Mouse (Mus musculus) bone marrow macrophage, adult 2 months (primary cell): ENCODE measurements around the gene Rps23. TPM values are rescaled to one million over a fixed set of nuclear protein-coding genes. Genes with fewer than 3 reads are reported as not detected.

Experiments used
- H3K27ac ChIP-seq: 2 replicates; pipeline ENCODE4 v1.5.1; 2012; ENCODE audit warnings: low read depth, low read length; ENCODE audit not compliant: insufficient read depth
- H3K4me1 ChIP-seq: 2 replicates; pipeline ENCODE4 v1.6.1; 2012; ENCODE audit warnings: low read length; ENCODE audit not compliant: control insufficient read depth, insufficient read depth
- H3K4me3 ChIP-seq: 2 replicates; pipeline ENCODE4 v1.5.1; 2012; ENCODE audit warnings: mild to moderate bottlenecking, low read length, moderate library complexity; ENCODE audit not compliant: insufficient read depth
- CTCF ChIP-seq: IDR thresholded peaks from 2 replicates; pipeline ENCODE4 v1.5.1; 2012; ENCODE audit warnings: low read depth, mild to moderate bottlenecking, low read length, moderate library complexity
- POLR2A ChIP-seq: IDR thresholded peaks from 2 replicates; pipeline ENCODE4 v1.6.1; 2012; ENCODE audit warnings: mild to moderate bottlenecking, low read depth, low read length, borderline replicate concordance
- polyA plus RNA-seq: library from polyadenylated mRNA; stranded (reverse); fragments of >200 nt; gene quantifications from 2 replicates; pipeline ENCODE4 v1.2.4, GENCODE M21; 2012; ENCODE audit not compliant: missing spikeins, insufficient read depth, insufficient read length

Gene Rps23
- polyA plus RNA-seq, 1 experiment = 640 TPM

GRCm38 (mm10) chr13:90967422-90967821, 44.7 kb downstream of the Rps23 start:
- Histone ChIP-seq H3K27ac (no peak overlapping the region), H3K4me1 (no peaks in the 10 kb centered on the region), H3K4me3 (no peak overlapping the region)
- TF ChIP-seq POLR2A = no peak
- TF ChIP-seq CTCF = peak; percentile 85

- H3K27ac ChIP-seq = no peak overlapping the region
- H3K4me3 ChIP-seq = no peak overlapping the region
- H3K4me1 ChIP-seq = no peaks in the 10 kb centered on the region
- no peak for TF ChIP-seq CTCF
- no peak for TF ChIP-seq POLR2A
These were observed 46.2 kb downstream of the Rps23 start for GRCm38 (mm10) chr13:90968940-90969339.

- no peaks in the 10 kb centered on the region for H3K4me1 ChIP-seq
- H3K27ac ChIP-seq = no peak overlapping the region
- H3K4me3 ChIP-seq = no peak overlapping the region
- TF ChIP-seq POLR2A (no peak), CTCF (no peak)
These were observed 47.7 kb downstream of the Rps23 start for GRCm38 (mm10) chr13:90970259-90971017.

DNA sequence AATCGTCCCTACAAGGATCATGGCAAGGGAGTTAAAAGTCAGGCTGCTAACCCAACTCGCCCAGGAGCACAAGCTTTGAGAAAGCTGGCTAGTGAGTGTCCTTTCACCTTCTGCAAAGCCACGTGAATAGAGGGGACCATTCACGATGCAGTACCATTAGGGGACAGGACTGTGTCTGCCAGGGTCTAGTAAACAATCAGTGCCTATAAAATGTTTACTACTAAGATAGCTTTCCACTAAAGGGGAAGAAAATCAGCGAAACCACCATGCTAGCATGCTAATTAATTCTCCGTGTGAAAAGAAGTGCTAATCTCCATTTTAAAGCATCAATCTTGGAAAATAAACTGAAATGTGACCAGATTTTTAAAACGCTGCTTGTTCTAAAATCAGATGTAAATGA, 50.7 kb downstream of the Rps23 start:
- no peak overlapping the region for H3K27ac ChIP-seq
- H3K4me1 ChIP-seq = no peaks in the 10 kb centered on the region
- H3K4me3 ChIP-seq = no peak overlapping the region
- no peak for TF ChIP-seq CTCF
- no peak for TF ChIP-seq POLR2A

Other genes with a start within 250 kb of the Rps23 start
- gene Atp6ap1l, start 17.6 kb upstream of the Rps23 start, polyA plus RNA-seq = not detected in 2 replicates